Mouse (Mus musculus): ENCODE measurements around the gene Vwc2.

Vwc2 gene

DNA sequence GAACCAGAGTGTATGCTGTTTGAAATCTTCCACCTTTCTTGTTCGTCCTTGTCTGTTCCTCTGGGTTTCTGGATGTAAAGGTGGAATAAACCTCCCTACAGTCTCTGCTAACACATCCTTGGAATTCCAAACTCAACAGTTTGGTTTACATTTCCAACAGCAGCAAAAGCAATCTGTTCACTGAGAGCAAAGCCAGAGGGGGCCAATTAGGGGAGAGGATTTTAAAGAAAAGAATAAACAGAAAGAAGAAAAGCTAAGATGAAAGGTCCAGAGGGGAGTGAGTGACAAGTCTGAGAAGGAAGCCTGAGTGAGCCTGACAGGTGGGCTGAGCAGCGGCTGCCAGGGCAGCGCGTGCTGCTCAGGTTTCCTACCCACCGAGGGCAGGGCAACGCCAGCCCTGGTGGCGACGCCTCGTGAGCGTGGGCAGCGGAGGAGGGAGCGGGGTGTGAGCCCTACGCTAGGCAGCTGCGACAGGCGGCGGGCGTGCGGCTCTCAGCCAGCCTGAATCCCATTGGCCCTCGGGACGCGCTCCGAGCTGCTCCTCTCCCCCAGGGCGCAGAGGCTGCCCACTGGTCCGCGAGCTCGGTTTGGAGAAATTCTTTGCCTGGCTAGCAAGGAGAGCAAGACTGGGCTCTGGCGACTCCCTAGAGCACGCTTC, at the start of gene Vwc2:
Vwc2 (plus strand) TSS at position 648 of the 658 bp plus-strand sequence.
- DNase-seq (ENCODE audit: low spot score in 2 of 2) = no peak

DNA sequence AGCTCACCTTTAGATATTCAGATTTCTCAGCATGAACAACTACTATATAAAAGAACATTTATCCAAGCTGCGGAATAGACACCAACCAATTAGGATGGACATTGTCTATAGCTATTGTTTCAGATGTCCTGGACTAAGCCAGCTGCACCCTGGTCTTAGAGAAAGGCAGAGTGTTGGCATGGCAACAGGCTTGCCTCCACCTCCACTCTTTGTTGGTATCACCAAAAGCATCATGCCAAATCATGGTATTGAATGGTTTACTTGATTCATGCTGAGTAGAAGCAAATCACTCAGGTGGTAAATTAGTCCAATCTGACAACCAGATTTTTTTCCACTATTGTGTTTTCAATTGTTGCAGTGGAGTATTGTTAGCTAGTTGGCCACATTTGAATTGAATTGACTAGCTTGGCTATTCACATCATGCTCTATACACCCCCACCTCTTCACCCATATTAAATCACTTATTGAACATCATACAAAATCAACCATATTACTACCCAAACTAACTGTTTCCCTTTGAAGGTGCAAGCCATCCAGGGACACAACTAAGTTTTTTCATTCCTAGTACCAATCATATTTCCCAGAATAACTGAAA, 25.8 kb upstream of the Vwc2 start:
- DNase-seq (ENCODE audit: low spot score in 2 of 2) = no peak

DNA sequence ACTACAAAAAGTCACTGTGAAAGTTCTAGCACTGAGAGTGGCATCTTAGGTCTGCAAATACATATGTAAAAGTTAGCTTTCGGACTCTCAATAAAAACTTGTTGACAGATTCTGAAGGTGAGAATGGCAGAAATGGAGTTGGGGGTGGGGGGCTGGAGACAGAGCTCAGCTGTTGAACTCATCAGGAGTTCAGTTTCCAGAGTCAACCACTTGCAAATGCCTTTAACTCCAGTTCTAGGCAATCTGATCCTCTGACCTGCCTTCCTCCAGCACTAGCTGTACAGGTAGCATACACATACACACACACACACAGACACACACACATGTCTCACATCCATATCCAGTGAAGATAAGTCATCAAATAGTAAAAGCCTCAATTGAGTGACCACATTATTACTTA, 16.4 kb upstream of the Vwc2 start:
- DNase-seq (ENCODE audit: low spot score in 2 of 2) = no peak

DNA sequence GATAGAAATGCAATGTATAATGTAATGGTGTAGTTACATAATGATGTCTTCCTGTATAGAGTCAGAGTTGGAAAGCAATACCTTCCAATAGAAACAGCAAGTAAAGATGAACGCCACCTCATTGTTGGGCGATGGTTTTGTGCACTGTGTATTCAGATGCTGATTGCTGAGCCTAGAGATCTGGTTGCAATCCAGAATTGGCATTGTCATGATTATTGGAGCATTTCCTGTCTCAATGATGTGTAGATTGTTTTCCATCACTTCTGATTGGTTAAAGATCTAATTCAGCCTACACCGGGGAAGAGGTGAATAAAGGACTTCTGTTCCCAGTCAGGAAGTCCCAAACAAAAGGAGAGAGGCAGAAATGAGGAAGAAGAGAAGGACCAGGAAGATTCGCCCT, 15.7 kb upstream of the Vwc2 start:
- DNase-seq (ENCODE audit: low spot score in 2 of 2) = no peak

DNA sequence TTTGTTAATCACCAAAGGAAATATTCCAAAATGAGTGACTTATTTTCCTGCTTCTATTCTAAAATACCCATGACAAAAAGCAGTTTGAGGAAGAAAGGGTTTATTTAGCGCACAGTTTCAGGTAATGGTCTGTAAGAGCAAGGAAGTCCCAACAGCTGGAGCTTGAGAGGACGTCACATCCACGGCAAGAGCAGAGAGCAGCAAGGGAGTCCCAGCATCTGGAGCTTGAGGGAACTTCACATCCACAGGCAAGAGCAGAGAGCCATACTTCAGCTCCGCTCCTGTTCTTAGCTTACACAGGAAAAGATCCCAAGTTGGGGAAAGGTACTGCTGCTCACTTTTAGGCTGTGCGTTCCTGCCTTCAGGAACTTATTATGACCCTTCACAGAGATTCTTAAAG, 15.0 kb upstream of the Vwc2 start:
- no peak for DNase-seq (ENCODE audit: low spot score in 2 of 2)

DNA sequence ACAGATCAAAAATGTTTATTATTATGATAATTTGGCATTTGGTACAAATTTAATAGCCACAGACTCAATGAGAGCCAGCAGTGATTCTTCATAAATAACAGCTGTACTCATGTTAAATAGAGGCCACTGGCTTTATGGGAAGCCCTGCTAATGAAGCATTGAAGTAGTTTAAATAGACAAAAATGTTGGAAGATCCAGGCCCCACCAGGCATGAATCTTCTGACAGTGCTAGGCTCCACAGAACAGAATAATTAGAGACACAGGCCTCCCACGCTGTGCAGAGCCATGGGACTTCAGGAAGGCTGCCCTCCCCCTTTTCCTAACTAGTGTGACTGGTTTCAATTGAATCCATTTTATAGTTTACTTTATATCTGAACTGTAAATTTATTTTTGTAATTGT, 11.8 kb upstream of the Vwc2 start:
- DNase-seq (ENCODE audit: low spot score in 2 of 2) = no peak

DNA sequence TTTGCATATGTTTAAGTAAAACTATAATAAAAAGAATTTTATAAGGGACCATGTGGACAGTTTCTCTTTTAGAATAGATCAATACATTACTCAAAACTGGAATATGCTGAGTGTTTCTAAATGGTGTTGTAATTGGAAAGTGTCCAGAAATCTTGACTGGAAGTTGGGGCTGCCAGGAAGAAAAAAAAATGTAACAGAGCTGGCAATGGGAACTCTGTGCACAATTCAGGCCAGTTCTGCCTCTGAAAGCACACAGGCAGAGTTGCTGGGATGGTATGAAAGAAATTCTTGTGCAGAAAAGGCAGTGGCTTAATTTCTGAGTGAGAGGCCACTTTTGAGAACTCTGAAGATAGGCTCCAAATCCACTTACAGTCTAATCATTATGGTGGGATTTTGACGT, 11.4 kb upstream of the Vwc2 start:
- no peak for DNase-seq (ENCODE audit: low spot score in 2 of 2)

DNA sequence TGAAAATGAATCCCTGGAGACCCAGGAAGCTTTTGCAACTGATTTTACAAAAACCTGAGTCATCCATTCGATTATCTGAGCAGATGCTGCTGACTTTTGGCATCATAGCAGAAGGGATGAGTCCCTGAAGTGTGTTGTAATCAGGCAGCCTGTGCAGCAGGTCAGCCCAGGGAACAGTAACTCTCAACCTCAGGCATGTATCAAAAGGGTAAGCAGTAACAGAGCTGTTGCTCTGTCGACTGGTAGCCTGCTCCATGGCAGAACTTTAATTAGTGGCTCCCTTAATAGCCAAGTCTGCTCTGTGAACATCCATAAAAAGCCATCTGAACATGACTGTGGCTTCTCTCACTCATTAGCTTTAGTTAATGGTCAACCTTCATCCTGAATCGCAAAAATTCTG, 5.1 kb upstream of the Vwc2 start:
- DNase-seq (ENCODE audit: low spot score in 2 of 2) = no peak

DNA sequence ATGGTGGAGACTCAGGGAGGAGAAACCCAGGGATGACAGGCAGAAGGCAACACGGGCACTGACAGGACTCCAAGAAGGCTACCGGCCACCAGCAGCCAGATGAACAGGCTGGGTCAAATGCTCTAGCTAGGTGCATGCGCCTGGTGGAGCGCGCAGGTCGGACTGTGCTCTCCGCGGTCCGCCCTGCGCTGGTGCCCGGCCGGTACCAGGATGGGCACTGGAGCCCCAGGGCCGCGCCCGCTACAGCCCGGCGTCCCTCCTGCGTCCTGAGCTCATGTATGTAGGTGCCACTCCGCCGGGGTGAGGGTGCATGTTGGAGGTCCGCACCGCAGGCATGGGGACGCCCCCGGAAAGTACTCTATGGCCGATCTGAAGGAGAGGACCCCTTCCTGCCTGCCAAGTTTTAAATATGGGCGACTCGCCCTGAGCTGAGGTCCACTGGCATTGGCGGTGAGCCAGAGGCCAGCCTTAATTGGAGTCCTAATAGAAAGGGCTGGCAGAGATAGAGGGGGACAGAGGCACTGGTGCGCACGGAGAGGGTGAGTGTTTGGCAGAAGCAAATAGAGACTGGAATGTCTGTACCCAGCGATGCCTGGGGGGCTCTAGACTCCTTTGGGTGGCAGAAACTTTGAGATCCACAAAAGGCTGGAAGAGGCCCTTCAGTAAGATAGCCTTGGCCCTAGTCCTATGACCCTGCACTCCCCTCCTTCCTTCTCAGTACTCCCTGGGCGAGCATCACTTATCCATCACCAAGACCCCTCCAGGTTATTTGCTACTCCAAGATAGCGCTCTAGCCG, 409 bp downstream of the Vwc2 start:
- no peak for DNase-seq (ENCODE audit: low spot score in 2 of 2)

DNA sequence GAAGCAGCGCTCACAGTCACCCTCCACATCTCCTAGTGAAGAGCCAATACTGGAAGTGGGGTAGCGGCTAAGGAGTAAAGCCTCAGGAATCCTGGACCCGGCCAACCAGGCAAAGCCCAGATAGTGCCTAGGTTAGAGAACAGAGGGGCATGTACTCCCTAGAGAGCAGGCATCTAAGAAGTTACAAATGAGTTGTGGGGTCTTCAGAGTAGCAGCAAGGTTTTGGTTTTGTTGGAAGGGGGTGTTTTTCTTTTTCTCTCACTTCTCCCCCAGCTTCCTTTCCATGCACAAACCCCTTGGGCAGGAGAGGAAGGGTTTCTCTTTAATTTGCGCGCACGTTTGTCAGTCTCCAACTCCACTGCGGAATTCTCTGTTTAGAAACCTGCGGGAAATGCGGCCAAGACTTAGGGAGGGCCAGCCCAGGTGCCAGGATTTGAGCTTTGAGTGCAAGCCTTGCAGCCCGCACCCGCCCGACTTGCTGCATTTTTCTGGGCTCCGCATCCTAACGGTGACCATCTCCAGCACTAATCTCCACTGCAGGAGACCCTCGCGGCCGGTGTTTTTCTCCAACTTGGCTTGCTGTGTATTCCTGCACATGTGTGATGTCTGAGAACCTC, 1.1 kb downstream of the Vwc2 start:
- DNase-seq (ENCODE audit: low spot score in 2 of 2) = no peak

DNA sequence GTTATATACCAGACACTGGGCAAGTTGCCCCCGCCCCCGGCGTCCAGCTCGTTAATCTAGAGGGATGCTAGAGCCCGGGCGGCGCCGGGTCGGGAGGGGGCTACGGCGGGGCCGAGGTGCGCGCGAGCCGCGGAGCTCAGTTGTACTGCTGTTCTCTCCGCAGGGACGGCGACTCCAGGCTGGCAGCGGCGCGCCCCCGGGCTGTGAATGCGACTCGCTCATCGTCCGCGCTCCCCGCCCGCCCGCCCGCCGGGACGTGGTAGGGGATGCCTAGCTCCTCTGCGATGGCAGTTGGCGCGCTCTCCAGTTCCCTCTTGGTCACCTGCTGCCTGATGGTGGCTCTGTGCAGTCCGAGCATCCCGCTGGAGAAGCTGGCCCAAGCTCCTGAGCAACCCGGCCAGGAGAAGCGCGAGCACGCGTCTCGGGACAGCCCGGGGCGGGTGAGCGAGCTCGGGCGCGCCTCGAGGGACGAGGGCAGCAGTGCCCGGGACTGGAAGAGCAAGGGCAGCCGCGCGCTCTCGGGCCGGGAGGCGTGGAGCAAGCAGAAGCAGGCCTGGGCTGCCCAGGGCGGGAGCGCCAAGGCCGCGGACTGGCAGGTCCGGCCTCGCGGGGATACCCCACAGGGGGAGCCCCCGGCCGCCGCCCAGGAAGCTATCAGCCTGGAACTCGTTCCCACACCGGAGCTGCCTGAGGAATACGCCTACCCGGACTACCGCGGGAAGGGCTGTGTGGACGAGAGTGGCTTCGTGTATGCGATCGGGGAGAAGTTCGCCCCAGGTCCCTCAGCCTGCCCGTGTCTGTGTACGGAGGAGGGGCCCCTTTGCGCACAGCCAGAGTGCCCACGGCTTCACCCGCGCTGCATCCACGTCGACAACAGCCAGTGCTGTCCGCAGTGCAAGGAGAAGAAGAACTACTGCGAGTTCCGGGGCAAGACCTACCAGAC, 1.9 kb downstream of the Vwc2 start:
- DNase-seq (ENCODE audit: low spot score in 2 of 2) = no peak

DNA sequence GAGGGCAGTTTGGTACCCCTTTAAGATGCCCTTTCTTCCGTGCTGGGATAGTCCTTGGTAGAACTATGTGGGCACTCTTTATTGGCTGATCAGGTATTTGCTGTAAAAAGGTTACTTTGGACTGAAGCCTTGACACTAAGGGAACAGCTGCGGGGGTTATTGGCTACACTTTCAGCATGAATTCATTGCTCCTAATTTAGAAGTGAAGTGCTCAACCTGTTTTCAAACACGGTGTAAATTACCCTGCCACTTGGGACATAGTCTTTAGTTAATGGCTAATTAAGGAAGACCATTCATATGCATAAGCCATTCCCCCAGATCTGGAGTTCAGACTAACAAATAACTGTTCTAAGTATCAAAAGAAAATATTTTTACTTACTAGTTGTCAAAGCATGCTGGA, 2.7 kb downstream of the Vwc2 start:
- no peak for DNase-seq (ENCODE audit: low spot score in 2 of 2)

DNA sequence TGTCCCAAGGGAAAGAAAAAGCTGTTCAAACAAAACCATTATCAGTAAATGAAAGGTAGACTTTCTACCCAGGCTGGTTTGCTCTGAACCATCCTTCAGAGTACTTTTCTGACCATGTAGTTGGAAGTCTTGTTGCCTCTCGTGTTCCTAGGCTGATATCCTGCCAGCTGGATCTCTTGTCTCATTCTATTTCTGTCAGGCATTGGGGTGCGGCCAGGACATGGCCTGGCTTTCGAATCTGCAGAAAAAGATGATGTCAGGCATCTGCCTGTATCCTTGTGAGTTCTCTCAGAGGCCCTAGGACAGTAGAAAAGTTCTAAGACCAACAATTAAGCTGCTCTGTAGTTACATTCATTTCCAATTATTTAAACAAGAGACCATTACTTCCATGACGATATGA, 8.8 kb downstream of the Vwc2 start:
- no peak for DNase-seq (ENCODE audit: low spot score in 2 of 2)

DNA sequence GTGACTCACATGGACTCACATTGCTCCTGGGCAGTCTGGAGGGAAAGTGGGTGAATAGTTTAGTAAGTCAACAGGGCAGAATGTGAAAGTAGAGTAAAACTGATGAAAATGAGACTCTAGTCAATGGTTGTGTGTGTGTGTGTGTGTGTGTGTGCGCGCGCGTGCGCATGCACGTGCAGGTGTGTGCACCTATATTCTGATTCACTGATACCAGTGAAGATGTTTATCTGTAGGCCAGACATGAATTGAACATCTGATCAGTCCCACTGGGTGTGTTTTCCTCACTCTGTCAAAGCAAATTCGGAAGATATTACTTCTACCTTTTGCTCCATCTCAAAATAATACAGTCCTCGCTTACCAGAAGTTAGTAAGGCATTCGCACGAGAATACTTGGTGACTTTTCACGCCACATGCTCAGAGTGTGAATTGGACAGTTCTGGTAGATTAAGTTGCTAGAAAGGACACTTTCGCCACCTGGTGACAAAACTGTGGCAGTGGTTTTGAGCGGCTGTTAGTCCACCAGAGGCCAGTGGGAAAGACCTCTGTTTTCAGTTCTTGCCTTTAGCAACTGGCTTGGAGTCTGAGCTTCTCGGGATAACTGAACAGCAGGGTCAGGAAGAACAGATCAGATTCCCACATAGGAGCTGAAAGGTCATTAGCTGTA, 17.5 kb downstream of the Vwc2 start:
- no peak for DNase-seq (ENCODE audit: low spot score in 2 of 2)

DNA sequence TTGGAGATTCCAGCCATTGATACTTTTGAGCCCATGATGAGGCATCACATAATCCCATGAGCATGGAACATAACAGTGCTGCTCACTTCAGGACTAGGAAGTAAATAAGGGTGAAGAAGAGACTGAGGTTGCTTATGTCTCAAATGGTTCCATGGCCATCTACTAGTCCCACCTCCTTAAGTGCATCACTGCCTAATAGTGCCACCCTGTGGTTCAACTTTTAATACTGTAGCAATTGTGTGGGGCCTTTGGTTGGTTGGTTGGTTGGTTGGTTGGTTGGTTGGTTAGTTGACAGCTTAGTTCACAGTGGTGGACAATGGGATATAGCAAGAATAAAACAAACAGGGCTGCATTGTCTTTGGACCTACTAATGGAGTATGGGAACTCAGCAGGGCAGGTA, 26.6 kb downstream of the Vwc2 start:
- no peak for DNase-seq (ENCODE audit: low spot score in 2 of 2)

DNA sequence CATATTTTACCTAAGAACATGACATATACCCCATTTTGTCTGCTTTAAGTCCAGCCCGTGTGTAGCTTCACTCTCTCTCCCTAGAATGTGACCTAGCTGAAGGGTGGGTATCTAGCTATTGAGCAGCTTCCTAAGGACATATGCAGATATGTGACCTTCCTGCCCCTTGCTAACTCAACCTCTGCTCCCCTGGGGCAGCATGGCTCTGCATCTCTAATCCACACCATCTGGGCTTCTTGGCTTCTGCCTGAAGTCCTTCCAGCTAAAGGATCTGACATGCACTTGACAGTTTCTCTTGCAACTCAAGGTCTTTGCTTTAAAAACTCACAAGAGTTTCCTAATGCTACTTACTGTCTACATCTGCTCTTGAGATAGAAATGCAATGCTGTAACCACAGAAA, 38.7 kb downstream of the Vwc2 start:
- no peak for DNase-seq (ENCODE audit: low spot score in 2 of 2)

DNA sequence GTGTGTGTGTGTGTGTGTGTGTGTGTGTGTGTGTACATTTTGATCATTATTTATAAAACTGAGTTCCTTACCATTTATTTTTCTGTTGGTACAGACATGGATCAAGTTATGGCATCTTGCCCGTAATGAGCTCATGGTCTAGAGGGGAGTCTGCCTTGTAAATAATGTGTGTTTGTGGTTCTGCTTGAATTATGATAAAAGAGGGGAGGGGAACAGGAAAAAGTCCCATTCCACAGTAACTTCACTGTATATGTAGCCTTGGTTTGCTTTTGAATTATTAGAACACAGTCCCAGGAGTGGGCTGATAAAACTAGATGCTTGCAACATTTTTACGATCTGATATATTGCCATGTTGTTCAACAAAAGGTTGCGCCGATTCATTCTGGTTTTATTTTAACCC, 57.4 kb downstream of the Vwc2 start:
- no peak for DNase-seq (ENCODE audit: low spot score in 2 of 2)

DNA sequence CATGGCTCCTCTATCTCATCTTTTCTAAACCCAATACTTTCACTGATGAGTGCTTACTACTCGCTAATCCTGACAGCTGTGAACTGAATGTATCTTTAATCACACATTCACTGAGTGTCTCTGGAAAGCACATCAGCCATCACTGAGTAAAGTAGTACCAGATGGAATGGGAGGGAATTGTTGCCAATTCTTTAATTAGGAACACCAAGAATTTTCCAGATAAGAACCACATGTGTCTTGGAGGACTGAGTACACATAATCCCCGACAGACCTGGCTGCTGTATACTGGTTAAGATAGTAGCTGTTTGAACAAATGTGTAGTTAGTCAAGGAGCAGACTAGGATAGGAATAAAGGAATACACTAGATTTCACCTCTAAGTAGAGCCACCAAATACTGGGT, 61.2 kb downstream of the Vwc2 start:
- DNase-seq (ENCODE audit: low spot score in 2 of 2) = no peak

DNA sequence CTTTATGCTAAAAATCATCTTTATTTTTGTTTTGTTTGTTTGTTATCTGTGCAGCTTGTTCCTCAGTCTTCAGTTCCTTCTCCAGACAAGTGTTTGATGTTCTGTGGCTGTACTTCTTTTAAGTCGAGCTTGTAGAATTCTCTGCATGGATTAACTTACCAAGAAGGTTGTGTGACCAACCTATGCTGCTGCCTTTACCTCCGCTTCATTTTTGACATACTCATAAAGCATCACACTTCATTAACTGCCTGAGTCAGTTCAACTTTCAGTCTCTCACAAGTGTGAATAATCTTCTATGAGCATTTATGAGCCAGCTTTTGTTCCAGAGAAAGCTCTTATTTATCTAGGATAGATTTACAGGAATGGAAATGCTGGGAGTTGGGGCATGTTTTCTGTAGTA, 68.7 kb downstream of the Vwc2 start:
- DNase-seq (ENCODE audit: low spot score in 2 of 2) = no peak

DNA sequence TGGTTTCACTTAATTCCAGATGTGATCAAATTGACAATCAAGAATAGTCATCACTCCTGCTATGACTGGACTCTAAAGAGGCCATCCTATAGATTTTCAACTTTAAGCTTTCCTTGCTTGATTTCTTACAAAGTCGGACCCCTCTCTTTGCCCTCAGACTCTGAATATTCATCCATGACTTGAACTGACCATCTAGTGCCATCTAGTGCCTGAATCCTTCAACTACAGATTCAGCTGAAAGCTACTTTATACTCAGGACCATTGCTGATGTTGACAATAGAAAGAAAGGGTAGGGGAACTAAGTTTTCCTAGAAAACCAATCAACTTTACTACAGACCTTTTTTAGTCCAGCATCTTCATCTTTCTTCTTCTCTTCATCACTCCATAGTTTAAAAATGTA, 109.1 kb downstream of the Vwc2 start:
- no peak for DNase-seq (ENCODE audit: low spot score in 2 of 2)

DNA sequence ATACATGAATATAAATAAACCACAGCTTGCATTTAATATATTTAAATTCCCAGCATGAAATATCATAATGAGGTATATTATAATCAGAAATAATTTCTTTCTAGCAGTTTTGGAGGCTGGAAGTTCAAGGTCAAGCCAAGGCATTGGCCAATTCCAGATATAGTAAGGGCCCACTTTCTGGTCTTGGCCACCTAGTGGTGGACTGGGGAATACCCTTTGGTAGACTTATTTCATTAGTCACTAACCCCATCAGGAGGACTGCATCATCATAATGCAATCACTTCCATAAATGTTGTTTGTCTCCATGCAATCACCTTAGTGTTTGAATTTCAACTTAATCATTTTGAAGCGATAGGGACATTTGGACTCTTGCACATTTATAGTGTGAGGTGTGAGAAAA, 125.3 kb downstream of the Vwc2 start:
- DNase-seq (ENCODE audit: low spot score in 2 of 2) = peak in 1 of 2 experiments; percentile 2

Data from natural killer cell, adult 2 months (primary cell).